Mouse (Mus musculus) thymus, postnatal 36 days (tissue): Measurements from ENCODE around the gene Trak2.
"Not testable (repeated sequence)": the region's sequence is repeated elsewhere in the genome, so short reads cannot be mapped to it uniquely, and the experiment has no call there.

Source experiments
- DNase-seq, 2 experiments: peaks; one replicate each; pipeline ENCODE4 v3.0.0; 2022; ENCODE audit warnings: mixed read lengths in 2 of 2

Trak2 gene

GRCm38 (mm10) chr1:58883279-58883678, 90.0 kb downstream of the Trak2 start:
- not testable (repeated sequence) for DNase-seq

- not testable (repeated sequence) for DNase-seq
These were observed 93.9 kb downstream of the Trak2 start for GRCm38 (mm10) chr1:58879291-58879690.

GRCm38 (mm10) chr1:58876500-58876899, 96.7 kb downstream of the Trak2 start:
- not testable (repeated sequence) for DNase-seq

GRCm38 (mm10) chr1:58860586-58860985, 112.6 kb downstream of the Trak2 start:
- DNase-seq, result not testable (repeated sequence)

GRCm38 (mm10) chr1:58859738-58860365, 113.4 kb downstream of the Trak2 start:
- peak; percentile 34 to 53 for DNase-seq

- not testable (repeated sequence) for DNase-seq
These were observed 114.1 kb downstream of the Trak2 start for GRCm38 (mm10) chr1:58859131-58859530.

- not testable (repeated sequence) for DNase-seq
These were observed 116.4 kb downstream of the Trak2 start for GRCm38 (mm10) chr1:58856811-58857210.
